Mouse (Mus musculus) kidney, adult 2 months (tissue): ENCODE measurements around the gene Ago1.

Source experiments
- CTCF ChIP-seq: fragments of 200-500 bp; conservative IDR thresholded peaks from 2 replicates; pipeline ENCODE4 v1.5.1; 2011; ENCODE audit warnings: low read depth, mild to moderate bottlenecking, control low read depth, low read length, moderate library complexity, mixed read lengths; ENCODE audit not compliant: insufficient read depth, insufficient read length
- POLR2A ChIP-seq: fragments of 200-500 bp; IDR thresholded peaks from one replicate; pipeline ENCODE4 v1.6.1; 2011; ENCODE audit warnings: low read depth, low read length, control low read depth

GRCm38 (mm10) chr4:126431746-126432145 is 36.6 kb downstream of the Ago1 start:
- TF ChIP-seq CTCF, result no peak
- no peak for TF ChIP-seq POLR2A
